Mouse (Mus musculus) cerebellum, postnatal 36 days (tissue): ENCODE data around the gene Kif4.

Source experiments
- DNase-seq, 2 experiments: peaks; one replicate each; pipeline ENCODE4 v3.0.0; 2021 to 2022; ENCODE audit warnings: mixed read lengths in 2 of 2

The Kif4 gene

DNA sequence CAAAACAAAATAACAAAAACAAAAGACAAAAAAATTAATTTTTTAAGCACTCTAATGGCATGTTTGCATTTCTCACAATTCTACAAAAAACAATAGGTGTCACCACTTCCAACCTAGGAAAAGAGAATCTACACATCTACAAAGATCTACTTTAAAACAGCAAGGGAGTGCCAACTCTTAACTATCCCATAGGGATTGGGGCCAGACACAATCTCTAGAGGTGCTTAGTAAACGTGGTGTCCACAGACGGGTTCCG, at the start of gene Kif4:
TSS of gene Kif4 (plus strand) at position 192 of the 256 bp plus-strand sequence.
- DNase-seq = no peak

DNA sequence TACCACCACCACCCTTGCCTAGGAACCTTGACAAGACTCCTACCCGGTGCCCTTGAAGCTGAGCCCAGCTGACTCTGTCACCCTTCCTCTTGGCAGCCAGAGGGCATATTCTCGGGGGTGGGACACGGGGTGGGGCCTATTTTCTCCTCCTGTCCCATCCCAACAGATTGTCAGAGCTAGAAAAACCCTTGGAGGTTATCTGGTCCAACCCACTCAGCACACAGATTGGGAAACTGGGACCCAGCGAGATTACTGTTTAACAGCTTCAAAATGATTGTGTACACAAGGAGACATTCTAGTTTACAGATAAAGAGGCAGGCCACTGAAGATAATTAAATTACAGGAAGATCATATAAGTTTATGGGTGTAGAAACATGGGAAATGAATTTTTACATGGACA, 30.7 kb upstream of the Kif4 start, which contains the start of gene P2ry4:
TSS of gene P2ry4 (minus strand) at position 79 of the 400 bp plus-strand sequence.
- DNase-seq = no peak

DNA sequence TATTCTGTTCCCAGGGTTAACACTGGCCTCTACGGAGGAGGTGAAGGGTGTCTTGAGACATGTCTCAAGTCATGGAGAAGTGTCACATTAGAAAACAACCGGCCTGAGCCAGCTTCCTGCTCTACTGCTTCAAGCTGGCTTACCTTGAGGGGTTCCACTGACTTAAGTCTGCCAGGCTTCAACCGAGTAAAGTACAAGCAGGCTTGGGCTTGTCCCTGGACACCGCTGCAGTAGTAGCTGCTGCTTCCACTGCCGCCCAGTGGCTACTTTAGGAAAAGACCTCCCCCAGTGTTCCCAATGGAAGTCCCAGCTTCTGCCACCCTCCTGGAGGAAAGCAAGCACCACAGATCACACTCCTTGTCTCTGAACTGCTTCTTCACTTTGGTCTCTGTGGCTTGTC, 28.1 kb upstream of the Kif4 start:
- peak in 1 of 2 experiments; percentile 3 for DNase-seq

DNA sequence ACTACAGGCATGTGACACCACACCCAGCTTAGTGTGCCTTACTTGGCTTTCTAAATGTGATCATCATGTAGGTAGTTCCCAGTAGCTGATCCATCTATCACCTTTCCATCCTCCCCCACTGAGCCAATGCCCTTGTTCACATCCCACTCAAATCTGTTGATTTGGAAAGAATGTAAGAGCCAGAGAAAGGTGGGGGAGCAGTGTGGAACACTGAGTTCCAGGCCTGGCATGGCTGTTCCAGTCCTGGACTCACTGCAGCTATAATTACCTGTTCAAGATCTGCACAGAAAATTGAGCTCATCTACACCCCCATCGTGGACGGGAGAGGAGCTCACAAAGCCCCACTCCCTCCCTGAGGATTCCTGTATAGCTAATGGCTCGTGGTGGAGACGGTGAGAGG, 25.8 kb upstream of the Kif4 start:
- DNase-seq = no peak

DNA sequence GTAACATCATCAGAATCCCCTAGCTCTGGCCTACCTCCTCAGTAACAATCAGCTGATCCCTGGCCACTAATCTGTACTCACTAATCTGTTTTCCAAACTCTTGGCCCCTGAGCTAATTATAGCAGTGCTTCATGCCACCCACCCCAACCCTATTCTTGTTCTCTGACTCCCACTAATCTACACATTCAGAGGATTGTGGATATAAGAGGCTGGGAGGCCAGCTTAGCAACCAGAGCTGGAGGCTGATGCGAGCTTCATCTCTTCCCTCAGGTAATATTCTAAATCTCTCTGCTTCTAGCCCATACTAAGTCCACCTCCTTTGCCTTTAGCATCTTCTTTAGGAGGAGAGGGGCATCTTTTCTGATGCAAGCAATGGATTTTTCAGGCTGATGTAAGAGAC, 20.2 kb upstream of the Kif4 start, which contains the start of gene Arr3:
TSS of gene Arr3 (plus strand) at position 184 of the 400 bp plus-strand sequence.
- no peak for DNase-seq

DNA sequence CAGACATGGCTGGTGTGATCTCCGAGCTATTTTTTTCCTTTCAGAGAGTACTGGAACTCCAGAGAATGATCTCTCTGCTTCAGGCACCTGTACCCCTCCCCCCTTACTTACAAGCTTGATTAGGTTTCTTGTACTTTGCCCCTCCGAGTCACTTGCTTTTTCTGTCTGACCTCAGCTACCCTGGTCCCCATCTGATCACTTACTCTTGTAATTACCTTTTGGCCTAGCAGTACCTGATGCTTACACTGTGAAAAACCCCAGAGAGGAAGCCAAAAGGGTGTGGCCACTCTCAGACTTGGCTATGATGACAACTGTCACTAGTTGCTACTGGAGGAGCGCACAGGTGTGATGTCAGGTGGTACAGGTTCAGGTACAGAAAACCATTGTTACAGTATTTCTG, 7.0 kb upstream of the Kif4 start:
- no peak for DNase-seq

DNA sequence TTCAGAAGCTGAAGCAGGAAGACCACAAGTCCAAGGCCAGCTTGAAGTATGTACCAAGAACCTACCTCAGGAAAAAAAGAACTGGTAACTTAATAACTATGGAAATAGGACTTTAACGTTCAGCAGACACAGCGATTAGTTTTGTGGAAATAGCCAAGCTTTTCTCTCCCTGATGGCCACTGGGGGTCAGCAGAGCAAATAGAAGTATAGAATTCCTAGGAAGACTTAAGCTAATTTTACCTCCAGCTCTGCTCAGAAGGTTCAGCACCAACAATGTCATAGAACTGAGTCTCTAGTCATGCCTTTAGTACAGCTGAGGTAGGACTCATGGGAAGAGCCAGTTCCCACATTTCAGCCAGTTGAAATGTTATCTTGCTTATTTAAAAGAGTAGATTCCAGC, 4.2 kb upstream of the Kif4 start:
- no peak for DNase-seq

DNA sequence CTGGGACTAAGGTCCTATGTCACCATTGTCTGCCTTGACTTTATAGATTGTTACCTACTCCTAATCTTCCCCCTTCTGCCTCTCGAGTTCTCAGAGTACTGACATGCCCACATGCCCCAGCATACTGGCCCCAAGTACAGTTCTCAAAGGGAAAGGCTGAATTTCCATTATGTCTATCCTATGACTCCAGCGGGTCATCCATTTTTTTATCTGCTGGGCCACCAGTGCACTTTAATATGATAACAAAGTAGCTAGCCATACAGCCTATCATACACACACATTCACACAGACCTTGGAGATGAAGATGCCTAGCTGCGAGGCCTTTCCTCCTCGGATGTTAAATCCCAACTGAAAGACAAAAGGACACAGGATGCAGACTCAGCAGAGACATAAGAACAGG, 1.3 kb upstream of the Kif4 start:
- DNase-seq = no peak

DNA sequence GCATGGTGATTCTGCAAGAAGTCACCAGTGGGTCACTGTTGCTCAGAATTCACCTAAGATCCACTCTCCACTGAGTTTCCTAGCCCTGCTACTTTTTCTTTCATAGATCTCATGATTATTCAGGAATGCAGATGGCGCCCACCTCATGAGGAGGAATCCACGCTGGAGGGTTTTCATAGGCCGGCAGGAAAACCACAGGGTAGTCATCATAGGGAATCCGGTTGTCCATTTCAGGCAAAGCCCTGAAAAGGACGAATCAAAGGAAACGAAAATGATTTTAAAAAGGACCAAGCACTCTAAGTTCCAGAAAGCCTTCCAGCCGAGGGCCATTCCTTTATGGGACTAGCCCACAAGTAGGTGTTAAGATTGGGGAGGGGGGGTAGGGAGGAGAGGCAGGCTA, 391 bp upstream of the Kif4 start:
- DNase-seq = no peak

DNA sequence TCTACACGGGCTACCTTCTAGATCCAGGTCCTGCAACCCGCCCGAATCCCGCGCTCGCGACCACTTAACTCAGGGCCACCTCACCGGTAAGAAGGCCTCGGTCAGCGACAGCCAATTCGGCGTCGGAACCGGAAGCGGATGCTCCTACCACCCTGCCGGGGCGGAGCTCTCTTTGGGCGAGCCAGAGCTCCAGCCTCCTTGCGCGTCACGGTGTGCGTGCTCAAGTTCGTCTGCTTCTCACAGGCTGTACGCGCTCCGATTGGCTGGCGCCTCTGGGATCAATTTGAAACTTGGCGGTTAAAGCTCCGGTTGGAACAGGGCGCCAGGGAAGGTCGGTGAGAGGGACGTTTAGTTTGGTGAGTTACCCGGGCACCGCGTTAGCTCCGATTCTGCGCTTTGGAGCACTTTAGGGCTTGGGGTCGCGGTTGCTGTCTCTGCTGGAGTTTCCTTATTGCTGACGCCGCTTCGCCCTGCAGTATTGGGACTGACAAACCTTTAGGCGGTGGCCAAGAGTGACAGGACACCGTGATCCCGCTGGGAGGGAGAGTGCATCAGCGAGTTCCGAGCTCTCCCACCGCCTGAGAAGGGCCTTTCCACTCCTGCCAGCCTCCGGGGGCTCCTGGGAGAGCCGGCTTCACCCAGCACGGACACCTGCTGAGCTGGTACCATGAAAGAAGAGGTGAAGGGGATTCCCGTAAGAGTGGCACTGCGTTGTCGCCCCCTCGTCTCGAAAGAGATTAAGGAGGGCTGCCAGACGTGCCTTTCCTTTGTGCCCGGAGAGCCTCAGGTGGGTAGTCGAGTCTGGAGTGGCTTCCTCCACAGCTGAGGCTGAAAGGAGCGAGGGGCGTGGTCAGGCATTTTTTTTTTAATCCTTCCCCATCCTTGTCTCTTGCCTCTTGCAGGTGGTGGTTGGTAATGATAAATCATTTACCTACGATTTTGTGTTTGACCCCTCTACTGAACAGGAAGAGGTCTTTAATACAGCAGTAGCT, 561 bp downstream of the Kif4 start, which contains the start of gene Pdzd11:
TSS of gene Pdzd11 (minus strand) at position 767 of the 992 bp plus-strand sequence.
- peak; percentile 80 to 85 for DNase-seq

DNA sequence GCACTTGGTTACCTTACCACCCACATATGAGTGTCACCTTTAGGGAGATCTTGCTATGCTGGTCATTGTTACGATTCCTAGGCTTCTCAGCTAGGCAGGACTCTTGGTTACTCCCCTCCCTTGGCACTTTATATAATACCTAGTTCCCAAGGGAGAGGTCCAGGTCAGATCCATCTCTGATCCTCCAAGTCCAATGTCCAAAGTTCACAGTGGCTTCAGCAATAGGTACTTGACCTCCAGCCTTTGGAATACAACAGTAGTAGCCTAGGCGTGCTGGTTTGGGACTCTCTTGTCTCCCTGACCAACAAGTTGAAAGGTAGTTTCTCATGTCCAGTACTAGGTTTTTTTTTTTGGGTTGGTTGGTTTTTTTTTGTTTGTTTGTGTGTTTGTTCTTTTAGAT, 3.5 kb downstream of the Kif4 start:
- no peak for DNase-seq

DNA sequence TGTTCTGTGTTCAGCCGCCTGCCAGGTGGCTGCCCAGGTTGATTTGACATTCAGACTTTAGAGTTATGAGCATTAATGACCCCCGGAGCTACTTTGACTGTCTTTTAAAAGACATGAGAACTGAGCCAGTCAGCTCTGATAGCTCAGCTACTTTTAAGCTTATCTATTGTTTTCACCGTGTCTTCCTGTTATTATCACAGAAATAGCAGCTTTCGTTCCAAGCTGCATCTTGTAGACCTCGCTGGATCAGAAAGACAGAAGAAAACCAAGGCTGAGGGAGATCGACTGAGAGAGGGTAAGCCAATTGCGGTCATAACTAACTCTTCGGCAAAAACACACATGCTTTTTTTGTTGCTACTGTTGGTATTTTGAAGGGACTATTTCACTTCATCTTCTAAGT, 12.9 kb downstream of the Kif4 start:
- no peak for DNase-seq

DNA sequence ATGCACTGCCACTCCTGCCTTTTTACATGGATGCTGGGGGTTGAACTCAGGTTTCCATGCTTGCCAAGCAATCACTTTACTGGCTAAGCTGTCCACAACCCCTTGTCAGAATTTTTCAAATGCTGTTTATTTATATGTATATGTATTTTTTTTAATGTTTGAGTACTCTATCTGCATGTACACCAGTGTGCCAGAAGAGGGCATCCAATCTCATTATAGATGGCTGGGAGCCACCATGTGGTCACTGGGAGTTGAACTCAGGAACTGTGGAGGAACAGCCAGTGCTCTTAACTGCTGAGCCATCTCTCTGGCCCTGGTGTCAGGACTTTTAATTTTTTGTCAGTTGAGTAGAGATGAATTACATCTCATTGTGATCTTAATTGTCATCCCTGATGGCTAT, 27.3 kb downstream of the Kif4 start:
- DNase-seq = no peak

DNA sequence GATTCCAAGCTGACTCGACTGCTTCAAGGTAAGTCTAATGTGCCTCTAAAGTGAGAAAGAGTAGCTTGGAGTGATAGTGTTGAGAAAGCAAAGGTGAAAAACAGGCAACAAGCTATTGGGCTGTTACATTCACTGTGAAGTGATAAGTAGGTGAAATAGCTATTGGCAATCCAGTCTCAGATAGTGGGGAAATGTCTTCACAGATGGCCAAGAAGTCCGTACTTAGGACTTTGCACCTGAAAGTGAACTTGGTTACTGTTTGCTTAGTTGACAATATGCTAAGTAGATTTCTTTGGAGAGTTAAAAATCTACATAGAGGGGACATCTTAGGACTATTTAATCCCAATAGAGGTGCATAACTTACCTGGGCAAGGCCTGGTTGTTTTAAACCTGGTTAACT, 39.3 kb downstream of the Kif4 start:
- no peak for DNase-seq

DNA sequence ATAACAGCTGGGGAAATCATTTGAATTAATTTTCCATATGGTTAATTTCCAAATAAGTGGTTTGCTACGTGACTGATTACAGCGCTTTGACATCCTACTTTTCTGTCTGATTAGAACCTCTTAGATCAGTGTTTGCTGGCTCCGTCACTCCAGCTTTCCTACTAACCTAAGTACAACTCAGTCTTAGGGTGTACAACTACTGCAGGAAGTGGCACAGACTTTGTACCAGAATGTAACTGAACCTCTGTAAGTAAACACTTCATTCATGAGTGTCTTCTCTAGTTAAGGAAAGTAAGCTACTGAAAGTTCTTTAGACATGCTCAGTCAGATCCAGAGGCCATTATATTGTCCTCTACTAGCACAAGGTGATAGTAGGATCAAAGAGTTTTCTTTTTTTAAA, 52.7 kb downstream of the Kif4 start:
- no peak for DNase-seq

DNA sequence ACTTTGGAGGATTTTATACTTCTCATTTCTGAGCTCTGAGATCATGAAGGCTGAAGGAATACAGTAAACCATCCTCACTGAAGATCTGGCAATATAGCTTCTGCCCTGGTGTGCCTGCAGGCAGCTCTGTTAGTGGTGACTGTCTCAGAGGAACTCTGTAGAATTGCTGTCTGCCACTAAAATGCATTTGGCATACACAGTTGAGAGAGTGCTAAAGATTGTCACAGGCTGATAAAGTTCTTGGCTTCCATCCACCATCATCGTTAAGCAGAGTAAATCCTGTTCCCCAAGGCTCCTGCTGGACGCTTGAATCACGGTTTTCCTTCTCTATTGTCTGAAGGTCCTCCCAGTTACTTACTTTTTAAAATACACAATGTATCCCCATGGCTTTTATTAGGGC, 61.0 kb downstream of the Kif4 start:
- no peak for DNase-seq

DNA sequence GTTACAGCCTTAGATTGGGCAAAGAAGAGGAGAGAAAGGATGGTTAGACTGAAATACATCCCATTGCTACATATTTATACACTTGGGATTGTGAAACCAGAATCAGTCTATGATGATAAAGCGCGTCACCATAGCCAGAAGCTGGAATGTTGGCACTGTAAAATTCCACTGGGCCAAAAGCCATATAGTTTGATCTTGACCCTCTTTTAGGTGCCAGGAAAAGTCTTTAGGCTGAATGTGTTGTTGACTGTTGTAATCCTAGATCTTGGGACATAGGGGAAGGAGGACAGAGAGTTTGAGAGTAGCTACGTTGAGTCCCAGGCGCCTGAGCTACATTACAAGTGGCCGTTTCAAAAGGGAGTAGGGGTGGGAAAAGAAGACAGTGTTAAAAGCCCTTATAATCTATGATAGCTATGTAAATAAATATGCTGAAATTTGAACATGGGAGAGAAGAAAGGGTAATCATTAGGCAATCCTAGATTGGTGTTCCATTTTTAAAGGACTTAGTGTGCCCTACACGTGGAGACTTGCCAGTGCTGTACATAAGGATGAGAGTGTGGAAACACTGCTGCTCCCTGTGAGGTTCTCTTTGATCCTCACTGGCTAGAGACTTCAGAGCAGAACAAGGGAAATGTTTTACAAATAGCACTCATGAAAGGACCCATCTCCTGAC, 62.0 kb downstream of the Kif4 start:
- DNase-seq = no peak

DNA sequence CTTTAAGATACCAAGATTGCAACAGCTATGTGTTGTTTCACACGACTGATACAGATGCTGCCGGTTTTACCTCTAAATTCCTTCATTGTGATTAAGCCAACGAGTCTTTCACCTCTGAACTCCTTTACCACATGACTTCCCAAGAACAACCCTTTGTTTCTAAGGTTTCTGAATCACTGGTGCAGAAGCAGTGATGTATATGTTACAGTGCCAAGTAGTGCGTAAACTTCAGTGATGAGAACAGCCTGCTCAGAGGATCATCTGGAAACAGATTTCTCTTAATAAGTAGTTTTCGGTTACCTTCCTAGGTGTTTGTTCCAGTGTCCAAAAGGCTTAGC, 62.5 kb downstream of the Kif4 start:
- no peak for DNase-seq

DNA sequence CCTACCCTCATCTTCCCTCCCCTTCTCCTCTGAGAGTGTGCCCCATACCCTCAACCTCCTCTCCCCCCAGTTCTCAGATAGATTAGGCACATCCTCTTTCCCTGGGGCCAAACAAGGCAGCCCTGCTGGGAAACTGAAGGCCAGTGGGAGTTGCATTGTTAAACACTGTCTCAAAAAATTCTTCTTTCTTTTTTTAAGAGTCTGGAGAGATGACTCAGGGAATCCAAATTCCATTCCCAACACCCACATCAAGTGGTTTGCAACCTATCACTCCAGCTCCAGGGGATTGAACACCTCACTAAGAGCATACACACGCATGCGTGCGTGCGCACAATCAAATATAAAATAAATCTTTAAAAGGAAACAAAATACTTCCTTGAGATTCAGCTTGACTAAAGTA, 71.2 kb downstream of the Kif4 start:
- DNase-seq = no peak

DNA sequence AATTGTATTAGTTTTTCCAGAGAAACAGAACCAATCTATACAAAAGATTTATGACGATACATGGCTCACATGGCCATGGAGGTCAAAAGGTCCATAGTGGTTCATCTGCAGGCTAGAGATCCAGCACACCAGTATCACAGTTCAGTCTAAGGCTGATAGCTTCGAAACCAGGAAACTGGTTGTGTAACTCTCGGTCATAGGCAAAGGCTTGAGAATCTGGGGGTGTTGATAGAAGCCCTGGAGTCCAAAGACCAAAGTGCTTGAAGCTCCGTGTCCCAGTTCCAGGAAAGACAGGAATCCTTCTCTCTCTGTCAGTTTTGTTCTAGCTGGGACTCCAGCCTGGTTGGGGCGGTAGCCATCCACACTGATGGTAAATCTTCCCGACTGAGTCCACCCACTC, 82.5 kb downstream of the Kif4 start:
- DNase-seq = no peak

DNA sequence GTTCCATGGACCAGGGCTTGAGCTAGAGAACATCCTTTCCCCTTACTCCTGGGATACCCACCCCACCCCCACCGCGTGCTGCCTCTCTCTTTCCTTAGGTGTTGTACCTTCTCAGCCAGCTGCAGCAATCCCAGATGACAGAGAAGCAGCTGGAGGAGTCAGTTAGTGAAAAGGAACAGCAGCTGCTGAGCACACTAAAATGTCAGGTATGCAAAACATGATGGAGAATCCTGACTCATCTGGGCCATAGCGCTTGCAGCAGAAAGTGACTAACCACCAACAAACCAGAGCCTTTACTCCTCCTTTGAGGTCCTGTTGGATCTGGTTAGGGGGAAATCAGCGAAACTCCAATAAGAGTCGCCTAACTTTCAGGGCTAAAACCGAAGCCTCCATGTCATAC, 90.6 kb downstream of the Kif4 start:
- DNase-seq = no peak

DNA sequence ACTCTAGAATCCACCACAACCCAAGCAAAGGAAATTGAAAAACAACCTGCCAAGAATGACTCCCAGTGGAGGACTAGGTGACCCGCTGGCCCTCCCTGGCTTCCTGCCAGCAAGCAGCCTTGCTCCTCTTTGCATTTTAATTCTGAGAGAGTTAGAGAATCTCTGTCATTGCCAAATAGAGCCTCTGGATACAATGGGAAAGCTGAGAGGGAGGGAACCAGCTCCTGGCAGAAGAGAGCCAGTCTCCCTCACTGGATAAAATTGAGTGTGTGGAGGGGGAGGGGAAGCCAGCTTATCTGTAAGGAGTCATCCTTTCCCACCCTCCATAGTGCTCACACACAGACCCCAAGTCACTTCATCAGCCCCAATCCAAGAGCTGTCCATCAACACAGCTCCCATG, 103.4 kb downstream of the Kif4 start:
- no peak for DNase-seq

DNA sequence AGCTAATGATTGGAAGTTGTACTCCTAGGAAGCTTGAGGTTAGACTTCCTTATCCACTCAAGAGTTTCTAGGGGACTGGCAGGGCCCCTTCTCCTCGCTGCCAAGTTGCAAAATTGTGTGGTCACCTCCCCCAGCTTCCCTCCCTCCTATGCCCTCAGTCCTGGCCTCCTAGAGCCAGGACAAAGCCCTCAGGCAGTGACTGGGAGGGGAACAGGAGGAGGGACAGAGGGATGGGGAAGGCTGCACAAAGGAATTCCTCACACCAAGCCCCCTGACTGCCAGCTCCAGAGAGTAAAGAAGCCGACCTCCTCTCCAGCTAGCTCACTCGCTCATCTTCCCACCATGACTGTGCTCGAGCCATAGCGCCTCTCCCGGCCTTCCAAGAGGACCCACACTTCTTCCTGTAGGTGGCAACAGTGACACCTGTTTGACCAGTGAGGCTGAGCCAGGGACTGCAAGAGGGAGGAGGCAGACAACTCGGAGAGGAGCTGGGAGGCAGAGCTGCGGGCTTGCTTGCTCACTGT, 104.2 kb downstream of the Kif4 start, which contains the start of gene Gdpd2:
TSS of gene Gdpd2 (plus strand) at position 209 of the 524 bp plus-strand sequence.
- peak; percentile 44 to 47 for DNase-seq

DNA sequence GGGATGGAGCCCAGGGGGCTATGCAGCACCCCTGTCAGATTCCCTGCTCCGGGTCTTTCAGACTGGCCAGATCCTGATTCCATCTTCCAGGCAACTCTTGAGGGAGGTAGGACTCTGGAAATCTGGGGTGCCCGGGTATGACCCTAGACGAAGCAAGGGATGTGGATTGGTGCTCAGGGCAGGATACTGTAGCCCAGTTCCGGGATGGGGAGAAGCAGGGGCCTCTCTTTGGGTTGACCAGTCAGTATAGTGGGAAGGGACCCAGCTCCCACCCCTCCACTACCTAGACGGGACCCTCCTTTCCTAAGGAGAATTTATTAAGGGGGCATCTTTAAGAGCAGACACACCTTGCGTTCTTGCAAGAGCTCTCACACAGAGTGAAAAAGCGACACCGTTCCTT, 104.7 kb downstream of the Kif4 start:
- no peak for DNase-seq
